Mouse (Mus musculus): ENCODE data around the gene Maml2.

Gene Maml2

GRCm38 (mm10) chr9:13311094-13311493 is 13.3 kb downstream of the Maml2 start:
- no peak for DNase-seq

- DNase-seq, result no peak
Observed at GRCm38 (mm10) chr9:13313923-13314322, 16.2 kb downstream of the Maml2 start.

- no peak for DNase-seq
Observed at GRCm38 (mm10) chr9:13314577-13315004, 16.8 kb downstream of the Maml2 start.

GRCm38 (mm10) chr9:13315393-13315792 is 17.6 kb downstream of the Maml2 start:
- no peak for DNase-seq

- DNase-seq, result no peak
Observed at GRCm38 (mm10) chr9:13319566-13319965, 21.8 kb downstream of the Maml2 start.

GRCm38 (mm10) chr9:13320800-13321364 is 23.1 kb downstream of the Maml2 start:
- DNase-seq, result no peak

- DNase-seq, result no peak
Observed at GRCm38 (mm10) chr9:13323074-13323473, 25.3 kb downstream of the Maml2 start.

GRCm38 (mm10) chr9:13323612-13324011 is 25.9 kb downstream of the Maml2 start:
- DNase-seq, result no peak

GRCm38 (mm10) chr9:13414230-13414766 is 116.5 kb downstream of the Maml2 start:
- no peak for DNase-seq

- DNase-seq, result peak; percentile 79
Observed at GRCm38 (mm10) chr9:13425031-13425940, 127.5 kb downstream of the Maml2 start.

- no peak for DNase-seq
Observed at GRCm38 (mm10) chr9:13429477-13430125, 131.8 kb downstream of the Maml2 start.

GRCm38 (mm10) chr9:13430302-13430701 is 132.5 kb downstream of the Maml2 start:
- DNase-seq, result no peak

- DNase-seq, result no peak
Observed at GRCm38 (mm10) chr9:13430744-13431143, 133.0 kb downstream of the Maml2 start.

GRCm38 (mm10) chr9:13431646-13432045 is 133.9 kb downstream of the Maml2 start:
- peak; percentile 31 for DNase-seq

GRCm38 (mm10) chr9:13433501-13434090 is 135.8 kb downstream of the Maml2 start:
- no peak for DNase-seq

- DNase-seq, result no peak
Observed at GRCm38 (mm10) chr9:13440911-13441310, 143.2 kb downstream of the Maml2 start.

GRCm38 (mm10) chr9:13442012-13442735 is 144.4 kb downstream of the Maml2 start:
- no peak for DNase-seq

GRCm38 (mm10) chr9:13443484-13444211 is 145.9 kb downstream of the Maml2 start:
- DNase-seq, result no peak

GRCm38 (mm10) chr9:13446236-13446635 is 148.5 kb downstream of the Maml2 start:
- DNase-seq, result no peak

GRCm38 (mm10) chr9:13446703-13447285 is 149.0 kb downstream of the Maml2 start, which contains the start of gene Gm17571:
Gm17571 (minus strand) TSS chr9:13446753.
- no peak for DNase-seq

GRCm38 (mm10) chr9:13448716-13449115 is 151.0 kb downstream of the Maml2 start:
- no peak for DNase-seq

Measured in kidney, adult 9 months (tissue).